Mouse (Mus musculus) heart, adult 2 months (tissue): ENCODE results near the gene Smo. TPM values are rescaled to one million over a fixed set of nuclear protein-coding genes. Genes with fewer than 3 reads are reported as not detected.

Experiments used
- DNase-seq, 2 experiments: peaks; one replicate each; pipeline ENCODE4 v3.0.0; 2021
- H3K27ac ChIP-seq: fragments of 200-600 bp; 2 replicates; pipeline ENCODE4 v1.8.1; 2022
- H3K27me3 ChIP-seq: fragments of 200-500 bp; 2 replicates; pipeline ENCODE4 v1.6.1; 2012; ENCODE audit warnings: mild to moderate bottlenecking, low read length, inconsistent platforms, mixed read lengths; ENCODE audit not compliant: control insufficient read depth, insufficient read depth
- H3K36me3 ChIP-seq: fragments of 200-500 bp; 2 replicates; pipeline ENCODE4 v1.6.1; 2012; ENCODE audit warnings: low read length, inconsistent platforms; ENCODE audit not compliant: control insufficient read depth, insufficient read depth
- H3K4me1 ChIP-seq: fragments of 200-500 bp; 2 replicates; pipeline ENCODE4 v1.6.1; 2011; ENCODE audit warnings: low read length; ENCODE audit not compliant: control insufficient read depth, insufficient read depth
- H3K4me3 ChIP-seq: fragments of 200-600 bp; 2 replicates; pipeline ENCODE4 v1.8.1; 2022
- H3K79me2 ChIP-seq: fragments of 200-500 bp; replicated peaks from 2 replicates; pipeline ENCODE4 v1.6.1; 2012; ENCODE audit warnings: mild to moderate bottlenecking, inconsistent platforms, low read length, moderate library complexity, mixed read lengths; ENCODE audit not compliant: control insufficient read depth, insufficient read depth
- H3K9ac ChIP-seq: fragments of 200-500 bp; 2 replicates; pipeline ENCODE4 v1.6.1; 2012; ENCODE audit warnings: low read depth, mild to moderate bottlenecking, control low read depth, inconsistent platforms, low read length, mixed read lengths
- CTCF ChIP-seq: fragments of 200-600 bp; IDR thresholded peaks from 2 replicates; pipeline ENCODE4 v1.8.1; 2022; ENCODE audit warnings: antibody characterized with exemption, mild to moderate bottlenecking, moderate library complexity
- EP300 ChIP-seq: fragments of 200-500 bp; IDR thresholded peaks from 2 replicates; pipeline ENCODE4 v1.6.1; 2011; ENCODE audit warnings: low read depth, low read length, control low read depth; ENCODE audit not compliant: insufficient read depth
- POLR2A ChIP-seq: fragments of 200-500 bp; IDR thresholded peaks from 2 replicates; pipeline ENCODE4 v1.6.1; 2011; ENCODE audit warnings: mild to moderate bottlenecking, low read depth, low read length, control low read depth; ENCODE audit not compliant: insufficient read depth
- WGBS: fragments of 180-500 bp; shearing (Covaris S2); methylation state at CpG from one replicate; pipeline ENCODE4 v1.1.7; 2018; 5-methylcytosine and 5-hydroxymethylcytosine counted together
- intact Hi-C: fragments of 180-260 bp; cut with DNase I; formaldehyde crosslinking; loops from one replicate; pipeline ENCODE4 v1.15.1; 2025
- polyA plus RNA-seq: library from polyadenylated mRNA; depleted of rRNA; stranded (reverse); fragments of >200 nt; gene quantifications from 2 replicates; pipeline ENCODE4 v1.2.3, GENCODE M21; 2012
- total RNA-seq, 2 experiments: library from RNA; stranded (reverse); gene quantifications; 2 replicates each; pipeline ENCODE4 v1.2.3; 2021

The Smo gene
- total and polyA plus RNA-seq, 3 experiments, result 8.3 to 12.7 (median 8.5) TPM

DNA sequence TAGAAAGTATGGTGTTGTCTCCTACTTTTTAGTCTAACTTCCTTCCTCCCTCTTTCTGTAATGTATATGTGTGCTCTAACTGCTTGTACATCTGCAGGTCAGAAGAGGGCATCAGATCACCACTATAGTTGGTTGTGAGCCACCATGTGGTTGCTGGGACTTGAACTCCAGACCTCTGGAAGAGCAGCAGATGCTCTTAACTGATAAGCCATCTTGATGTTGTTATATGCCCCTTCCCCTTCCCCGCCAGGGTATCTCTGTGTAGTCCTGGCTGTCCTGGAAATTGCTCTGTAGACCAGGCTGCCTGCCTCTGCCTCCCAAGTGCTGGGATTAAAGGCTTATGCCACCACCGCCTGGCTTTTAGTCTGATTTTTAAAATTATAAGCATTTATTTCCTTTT, 31.6 kb downstream of the Smo start:
- Histone ChIP-seq H3K9ac (no peak overlapping the region), H3K4me3 (no peak overlapping the region), H3K27ac (no peak overlapping the region), H3K79me2 (no peaks in the 10 kb centered on the region), H3K27me3 (no peaks in the 10 kb centered on the region), H3K36me3 (no peaks in the 10 kb centered on the region), H3K4me1 (peaks cover 2% of the 10 kb centered on the region)
- intact Hi-C loops, result loop anchor here (2.0 to 10.0 kb wide), 2 partner anchors 278 to 312 kb away; partner anchors contain the start of gene Nrf1
- 90% methylated on average over 2 of the region's 2 CpGs for WGBS
- no peak for TF ChIP-seq CTCF
- TF ChIP-seq POLR2A, result no peak
- no peak for TF ChIP-seq EP300
- DNase-seq, result no peak

DNA sequence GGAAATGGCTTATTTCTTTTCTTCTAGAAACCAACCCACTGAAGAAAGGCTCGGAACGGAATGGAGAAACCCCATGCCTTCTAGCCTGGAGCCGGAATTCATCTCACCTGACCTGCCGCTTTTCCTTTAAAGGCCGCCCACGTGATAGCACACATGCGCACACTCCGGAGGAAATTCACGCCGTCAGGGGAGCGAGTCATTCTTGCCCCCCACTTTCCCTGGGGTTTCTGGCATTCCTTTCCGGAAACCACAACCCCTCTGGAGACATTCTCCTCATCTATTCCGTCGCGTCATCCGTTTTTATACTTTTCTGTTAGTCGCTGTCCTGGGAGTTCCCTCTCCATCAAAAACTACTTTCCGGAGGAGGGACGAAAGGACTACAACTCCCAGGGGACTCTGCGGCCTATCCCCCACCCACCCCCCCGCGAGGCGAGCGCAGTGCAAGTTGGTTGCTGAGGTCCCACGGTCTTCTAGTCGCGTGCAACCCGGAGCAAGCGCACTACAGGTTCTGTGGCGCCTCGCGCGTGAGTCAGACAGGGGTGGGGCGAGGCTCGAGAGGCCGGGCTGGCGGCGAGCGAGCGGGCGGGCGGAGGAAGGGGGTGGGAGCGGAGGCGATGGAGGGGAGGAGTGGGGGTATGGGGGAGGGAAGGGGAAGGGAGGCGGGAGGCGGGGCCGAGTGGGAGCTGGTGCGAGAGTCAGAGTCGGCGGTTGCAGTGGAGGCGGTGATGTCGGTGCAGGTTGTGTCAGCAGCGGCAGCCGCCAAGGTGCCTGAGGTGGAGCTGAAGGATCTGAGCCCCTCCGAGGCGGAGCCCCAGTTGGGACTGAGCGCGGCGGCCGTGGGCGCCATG, 32.7 kb downstream of the Smo start, which contains the start of gene Ahcyl2:
Gene Ahcyl2 (plus strand): TSS at position 199 of the 848 bp plus-strand sequence.
- Histone ChIP-seq H3K36me3 (no peaks in the 10 kb centered on the region), H3K27me3 (no peaks in the 10 kb centered on the region), H3K9ac (peak within 1 kb of the TSS; percentile 75), H3K4me3 (peak within 1 kb of the TSS; percentile 95), H3K27ac (peak within 1 kb of the TSS; percentile 85), H3K4me1 (peaks cover 2% of the 10 kb centered on the region), H3K79me2 (no peaks in the 10 kb centered on the region)
- intact Hi-C loops, result loop anchor here (2.0 to 10.0 kb wide), 2 partner anchors 277 to 311 kb away; partner anchors contain the start of gene Nrf1
- WGBS, result under 1% methylated on average over 57 of the region's 61 CpGs
- TF ChIP-seq CTCF, result no peak
- TF ChIP-seq POLR2A, result peak; percentile 68
- DNase-seq, result peak; percentile 92 to 98

DNA sequence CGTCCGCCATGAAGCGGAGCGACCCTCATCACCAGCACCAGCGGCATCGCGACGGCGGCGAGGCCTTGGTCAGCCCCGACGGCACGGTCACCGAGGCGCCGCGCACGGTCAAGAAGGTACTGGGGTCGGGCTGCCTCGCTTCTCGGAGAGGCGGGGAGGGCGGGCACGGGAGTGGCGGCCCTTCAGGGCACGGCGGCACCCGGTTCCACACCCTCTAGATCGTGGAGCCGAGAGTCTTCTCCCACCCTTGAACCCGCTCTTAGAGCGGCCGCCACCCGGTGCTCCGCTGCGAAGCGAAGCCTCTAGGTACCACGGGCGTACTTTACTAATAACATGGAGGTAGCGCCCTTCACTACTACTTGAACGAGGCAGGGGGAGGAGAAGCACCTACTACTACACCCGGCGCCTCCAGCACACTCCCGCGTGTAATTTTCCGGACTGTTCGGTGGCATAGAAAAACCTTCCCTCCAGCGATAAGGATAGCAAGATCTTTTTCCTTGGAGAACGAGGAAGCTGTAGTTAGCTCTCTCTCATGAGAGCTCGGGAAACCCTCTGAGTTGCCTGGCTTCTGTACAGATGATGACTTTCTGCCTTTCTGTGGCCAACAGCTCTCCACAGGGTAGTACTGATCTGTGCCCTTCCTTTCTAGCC, 33.6 kb downstream of the Smo start:
- under 1% methylated on average over 46 of the region's 50 CpGs for WGBS
- H3K27ac ChIP-seq, result peak overlapping the region; percentile 62
- TF ChIP-seq CTCF (no peak), EP300 (no peak), POLR2A (no peak)
- intact Hi-C loops, result loop anchor here (10.0 kb wide), 1 partner anchor 276 kb away; the partner anchor contains the start of gene Nrf1
- peak overlapping the region; percentile 75 for H3K9ac ChIP-seq
- H3K27me3 ChIP-seq, result no peaks in the 10 kb centered on the region
- no peaks in the 10 kb centered on the region for H3K36me3 ChIP-seq
- peaks cover 2% of the 10 kb centered on the region for H3K4me1 ChIP-seq
- H3K4me3 ChIP-seq, result peak overlapping the region; percentile 95
- DNase-seq, result no peak
- H3K79me2 ChIP-seq, result no peaks in the 10 kb centered on the region

DNA sequence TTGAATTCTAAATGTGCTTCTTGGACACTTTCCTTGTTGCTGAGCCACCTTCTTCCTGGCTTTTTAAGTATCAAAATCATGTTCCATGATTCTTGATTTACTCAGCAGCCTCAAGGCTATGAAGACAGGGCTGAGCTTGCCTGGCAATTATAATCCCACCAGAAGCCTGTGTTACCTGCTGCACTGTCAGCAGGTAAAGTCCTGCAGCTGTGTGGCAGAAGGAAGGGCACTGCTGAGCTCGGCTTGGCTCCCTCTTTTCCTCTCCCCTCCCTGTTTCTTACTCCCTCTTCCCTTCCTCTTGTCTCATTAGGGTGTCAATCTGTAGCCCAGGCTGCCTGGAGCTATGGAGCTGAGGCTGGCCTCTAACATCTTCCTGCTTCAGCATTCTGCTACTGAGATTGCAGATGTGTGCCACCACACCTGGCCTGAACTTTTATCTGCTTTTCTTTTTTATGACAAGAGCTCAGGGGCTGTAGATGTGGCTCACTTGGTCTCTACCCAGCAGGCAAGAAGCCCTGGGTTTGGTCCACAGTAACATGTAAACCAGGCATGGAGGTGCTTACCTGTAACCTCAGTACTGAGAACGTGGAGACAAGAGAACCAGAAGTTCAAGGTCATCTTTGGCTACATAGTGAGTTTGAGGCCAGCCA, 35.5 kb downstream of the Smo start:
- H3K79me2 ChIP-seq, result no peaks in the 10 kb centered on the region
- H3K27me3 ChIP-seq, result no peaks in the 10 kb centered on the region
- H3K4me1 ChIP-seq, result peaks cover 2% of the 10 kb centered on the region
- H3K27ac ChIP-seq, result no peak overlapping the region
- TF ChIP-seq EP300 (no peak), POLR2A (no peak), CTCF (no peak)
- H3K9ac ChIP-seq, result no peak overlapping the region
- 63% methylated on average over 2 of the region's 2 CpGs for WGBS
- DNase-seq, result no peak
- intact Hi-C loops, result loop anchor here (5.0 kb wide), 1 partner anchor 42 kb away; no protein-coding TSS in a partner anchor
- H3K36me3 ChIP-seq, result no peaks in the 10 kb centered on the region
- H3K4me3 ChIP-seq, result no peak overlapping the region

DNA sequence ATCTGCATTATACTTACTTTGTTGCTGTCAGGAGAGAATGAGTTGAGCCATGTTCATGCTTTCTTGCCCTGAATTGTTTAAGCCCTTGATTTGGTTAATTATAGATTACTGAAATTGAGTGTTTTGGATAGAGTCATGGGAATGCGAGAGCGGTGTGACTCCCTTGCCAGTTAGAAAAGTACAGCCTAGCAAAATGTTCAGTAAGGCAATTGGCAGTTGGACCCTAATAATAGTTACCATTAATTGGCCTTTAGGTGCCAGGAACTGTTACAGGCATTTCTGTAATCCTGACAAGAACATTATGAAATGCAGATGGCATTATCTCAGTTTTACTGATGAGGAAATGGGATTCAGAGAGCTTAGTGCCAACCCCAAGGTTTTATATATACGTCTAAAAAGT, 36.9 kb downstream of the Smo start:
- TF ChIP-seq CTCF (no peak), EP300 (no peak), POLR2A (no peak)
- H3K36me3 ChIP-seq, result no peaks in the 10 kb centered on the region
- no peak overlapping the region for H3K9ac ChIP-seq
- H3K4me1 ChIP-seq, result peaks cover 2% of the 10 kb centered on the region
- 93% methylated on average over 3 of the region's 3 CpGs for WGBS
- H3K27ac ChIP-seq, result no peak overlapping the region
- H3K79me2 ChIP-seq, result no peaks in the 10 kb centered on the region
- H3K4me3 ChIP-seq, result no peak overlapping the region
- no peaks in the 10 kb centered on the region for H3K27me3 ChIP-seq
- DNase-seq, result no peak
- intact Hi-C loops, result loop anchor here (5.0 kb wide), 1 partner anchor 40 kb away; no protein-coding TSS in a partner anchor
